Mouse (Mus musculus): ENCODE data around the gene Ppwd1. TPM values are rescaled to one million over a fixed set of nuclear protein-coding genes. Genes with fewer than 3 reads are reported as not detected.
A peak's percentile ranks its signal among the peaks of the same experiment; 100 is the strongest.
"Not testable (repeated sequence)": the region's sequence is repeated elsewhere in the genome, so short reads cannot be mapped to it uniquely, and the experiment has no call there.

The Ppwd1 gene
- polyA plus RNA-seq (2016; fragmentation: Nextera tagmentation; extraction: Ambion mirVana) = 15.8 and 15.9 TPM in 2 replicates

- WGBS = under 1% methylated on average over 55 of the region's 55 CpGs
- peak within 1 kb of the TSS; percentile 90 for H3K27ac ChIP-seq
- peak; percentile 99 for ATAC-seq (ENCODE audit: low FRiP score)
- H3K27me3 ChIP-seq = no peaks in the 10 kb centered on the region
- 0 out of 2 replicates have a peak, but pooled peaks cover 4% of the 10 kb centered on the region for H3K36me3 ChIP-seq (replicated peaks)
- H3K9ac ChIP-seq = peak within 1 kb of the TSS; percentile 79
- peak within 1 kb of the TSS; percentile 73 for H3K4me3 ChIP-seq (replicated peaks)
- H3K4me1 ChIP-seq = peaks cover 17% of the 10 kb centered on the region
- peak within 1 kb of the TSS; percentile 60 for H3K4me2 ChIP-seq
- H3K9me3 ChIP-seq = no peaks in the 10 kb centered on the region
Measured at GRCm38 (mm10) chr13:104228384-104229066, at the start of gene Ppwd1, which contains the start of gene Cenpk. Ppwd1 (minus strand) TSS chr13:104228843. Cenpk (plus strand) TSS chr13:104228611.

DNA sequence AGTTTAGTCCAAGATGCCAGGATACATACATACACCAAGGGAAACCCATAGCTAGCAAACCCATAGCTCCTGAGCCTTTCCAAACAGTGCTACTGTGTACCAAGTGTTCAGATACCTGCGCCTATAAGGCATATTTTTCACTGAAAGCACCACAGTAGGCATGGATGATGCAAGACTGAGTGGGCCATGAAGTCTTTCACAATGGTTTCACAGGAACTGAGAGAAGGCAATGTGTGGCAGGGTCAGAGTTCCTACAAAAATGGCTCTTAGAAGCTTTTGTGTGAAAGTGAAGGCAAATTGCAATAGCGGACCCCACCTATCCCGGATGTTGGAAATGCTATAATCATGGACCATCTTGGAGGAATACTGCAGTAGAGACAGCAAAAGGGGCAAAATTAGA, 30.4 kb upstream of the Ppwd1 start:
- H3K4me2 ChIP-seq = no peak overlapping the region
- 96% methylated on average over 3 of the region's 3 CpGs for WGBS
- no peaks in the 10 kb centered on the region for H3K9me3 ChIP-seq
- H3K4me3 ChIP-seq (replicated peaks) = no peak overlapping the region
- H3K27ac ChIP-seq = no peak overlapping the region
- no peaks in the 10 kb centered on the region for H3K4me1 ChIP-seq
- H3K27me3 ChIP-seq = no peaks in the 10 kb centered on the region
- ATAC-seq (ENCODE audit: low FRiP score) = no peak
- no peaks in the 10 kb centered on the region for H3K36me3 ChIP-seq (replicated peaks)
- no peak overlapping the region for H3K9ac ChIP-seq

DNA sequence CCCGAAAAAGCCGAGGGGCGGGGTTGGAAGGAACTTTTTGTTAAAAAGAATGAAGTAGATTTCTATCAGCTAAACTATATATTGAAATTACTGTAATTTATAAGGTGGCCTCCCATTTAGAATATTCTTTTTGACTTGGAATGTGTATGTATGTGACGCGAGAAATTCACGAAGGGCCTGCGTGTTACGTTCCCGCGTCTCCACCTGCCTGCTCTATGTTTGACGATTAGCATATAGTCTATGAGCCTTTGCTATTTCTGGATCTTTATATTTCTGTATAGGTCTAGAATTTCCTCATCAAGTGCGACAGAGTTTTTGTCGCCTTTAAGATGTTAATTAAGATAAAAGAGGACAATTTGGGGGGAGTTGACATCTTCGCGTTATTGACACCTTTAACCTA, 538 bp upstream of the Ppwd1 start:
- Histone ChIP-seq H3K27me3 (no peaks in the 10 kb centered on the region), H3K4me2 (peak overlapping the region; percentile 60), H3K9me3 (no peaks in the 10 kb centered on the region), H3K27ac (no peak overlapping the region), H3K4me1 (peaks cover 17% of the 10 kb centered on the region), H3K4me3 (replicated peaks) (peak overlapping the region; percentile 73), H3K36me3 (replicated peaks) (0 out of 2 replicates have a peak, but pooled peaks cover 4% of the 10 kb centered on the region), H3K9ac (peak overlapping the region; percentile 79)
- peak; percentile 53 for ATAC-seq (ENCODE audit: low FRiP score)
- WGBS = 9% methylated on average over 15 of the region's 15 CpGs

GRCm38 (mm10) chr13:104227478-104227877, 1.2 kb downstream of the Ppwd1 start:
- Histone ChIP-seq H3K9me3 (no peaks in the 10 kb centered on the region), H3K27ac (no peak overlapping the region), H3K9ac (peak overlapping the region; percentile 79), H3K4me3 (replicated peaks) (peak overlapping the region; percentile 73), H3K36me3 (replicated peaks) (0 out of 2 replicates have a peak, but pooled peaks cover 4% of the 10 kb centered on the region), H3K4me2 (peak overlapping the region; percentile 60), H3K27me3 (no peaks in the 10 kb centered on the region), H3K4me1 (peaks cover 17% of the 10 kb centered on the region)
- ATAC-seq (ENCODE audit: low FRiP score) = no peak
- WGBS = 66% methylated on average over 3 of the region's 3 CpGs

- Histone ChIP-seq H3K4me1 (no peaks in the 10 kb centered on the region), H3K9ac (no peak overlapping the region), H3K27me3 (no peaks in the 10 kb centered on the region), H3K4me2 (no peak overlapping the region), H3K4me3 (replicated peaks) (no peak overlapping the region), H3K9me3 (no peaks in the 10 kb centered on the region), H3K27ac (no peak overlapping the region), H3K36me3 (replicated peaks) (peaks cover 28% of the 10 kb centered on the region)
- ATAC-seq (ENCODE audit: low FRiP score) = no peak
- 82% methylated on average over 1 of the region's 1 CpGs for WGBS
Measured at GRCm38 (mm10) chr13:104204313-104204712, 24.3 kb downstream of the Ppwd1 start.

- H3K27ac ChIP-seq; ATAC-seq (ENCODE audit: low FRiP score); H3K4me1 ChIP-seq; H3K27me3 ChIP-seq; H3K9me3 ChIP-seq; H3K9ac ChIP-seq; H3K4me2 ChIP-seq; H3K4me3 ChIP-seq (replicated peaks): not testable (repeated sequence)
- peaks cover 31% of the 10 kb centered on the region for H3K36me3 ChIP-seq (replicated peaks)
Measured at GRCm38 (mm10) chr13:104195891-104196290, 32.8 kb downstream of the Ppwd1 start.

- Histone ChIP-seq H3K9ac (no peak overlapping the region), H3K4me1 (no peaks in the 10 kb centered on the region), H3K36me3 (replicated peaks) (peaks cover 36% of the 10 kb centered on the region), H3K4me2 (no peak overlapping the region), H3K27me3 (no peaks in the 10 kb centered on the region), H3K27ac (no peak overlapping the region), H3K4me3 (replicated peaks) (no peak overlapping the region), H3K9me3 (no peaks in the 10 kb centered on the region)
- WGBS = 92% methylated on average over 4 of the region's 4 CpGs
- no peak for ATAC-seq (ENCODE audit: low FRiP score)
Measured at GRCm38 (mm10) chr13:104187357-104187756, 41.3 kb downstream of the Ppwd1 start.

- peak overlapping the region; percentile 61 for H3K4me2 ChIP-seq
- H3K27me3 ChIP-seq = no peaks in the 10 kb centered on the region
- WGBS = 23% methylated on average over 13 of the region's 13 CpGs
- peak overlapping the region; percentile 84 for H3K9ac ChIP-seq
- H3K27ac ChIP-seq = peak overlapping the region; percentile 80
- H3K36me3 ChIP-seq (replicated peaks) = peaks cover 20% of the 10 kb centered on the region
- ATAC-seq (ENCODE audit: low FRiP score) = no peak
- H3K4me3 ChIP-seq (replicated peaks) = peak overlapping the region; percentile 88
- no peaks in the 10 kb centered on the region for H3K9me3 ChIP-seq
- peaks cover 20% of the 10 kb centered on the region for H3K4me1 ChIP-seq
Measured at GRCm38 (mm10) chr13:104179176-104179888, 49.3 kb downstream of the Ppwd1 start.

DNA sequence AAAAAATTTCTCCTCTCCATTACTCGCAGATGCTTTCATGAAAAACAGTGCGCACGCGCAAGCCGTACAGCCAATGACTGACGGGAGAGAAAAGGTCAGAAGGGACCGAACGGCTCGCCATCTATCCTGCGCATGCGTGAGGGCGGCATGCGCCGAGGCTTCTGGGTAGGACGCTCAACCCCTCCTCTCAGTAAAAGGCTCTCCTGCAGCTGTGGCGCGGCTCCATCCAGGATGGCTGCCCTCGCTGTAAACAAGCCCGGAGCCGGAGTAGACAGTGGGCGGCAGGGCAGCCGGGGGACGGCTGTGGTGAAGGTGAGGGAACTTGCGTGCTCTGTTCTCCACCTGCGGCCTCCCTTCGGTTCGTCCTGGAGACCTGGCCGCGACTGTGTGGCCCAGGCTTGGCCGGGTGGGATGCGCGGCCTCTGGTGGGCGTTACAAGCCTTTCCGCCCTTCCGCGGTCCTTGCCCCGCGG, 50.0 kb downstream of the Ppwd1 start, which contains the start of gene Trim23:
Gene Trim23 (plus strand): TSS at position 148 of the 472 bp plus-strand sequence.
- Histone ChIP-seq H3K4me1 (peaks cover 22% of the 10 kb centered on the region), H3K4me3 (replicated peaks) (peak within 1 kb of the TSS; percentile 88), H3K9ac (peak within 1 kb of the TSS; percentile 84), H3K27ac (peak within 1 kb of the TSS; percentile 80), H3K9me3 (no peaks in the 10 kb centered on the region), H3K4me2 (peak within 1 kb of the TSS; percentile 68), H3K36me3 (replicated peaks) (peaks cover 20% of the 10 kb centered on the region), H3K27me3 (no peaks in the 10 kb centered on the region)
- ATAC-seq (ENCODE audit: low FRiP score) = peak; percentile 99
- WGBS = under 1% methylated on average over 38 of the region's 38 CpGs

GRCm38 (mm10) chr13:104177796-104178649, 50.6 kb downstream of the Ppwd1 start, which contains the start of gene Trappc13:
Trappc13 (minus strand) TSS chr13:104178469.
- Histone ChIP-seq H3K9me3 (no peaks in the 10 kb centered on the region), H3K4me1 (peaks cover 22% of the 10 kb centered on the region), H3K4me3 (replicated peaks) (peak within 1 kb of the TSS; percentile 88), H3K27me3 (no peaks in the 10 kb centered on the region), H3K4me2 (peak within 1 kb of the TSS; percentile 68), H3K36me3 (replicated peaks) (peaks cover 18% of the 10 kb centered on the region), H3K27ac (peak within 1 kb of the TSS; percentile 80), H3K9ac (peak within 1 kb of the TSS; percentile 84)
- peak; percentile 90 for ATAC-seq (ENCODE audit: low FRiP score)
- under 1% methylated on average over 32 of the region's 32 CpGs for WGBS

DNA sequence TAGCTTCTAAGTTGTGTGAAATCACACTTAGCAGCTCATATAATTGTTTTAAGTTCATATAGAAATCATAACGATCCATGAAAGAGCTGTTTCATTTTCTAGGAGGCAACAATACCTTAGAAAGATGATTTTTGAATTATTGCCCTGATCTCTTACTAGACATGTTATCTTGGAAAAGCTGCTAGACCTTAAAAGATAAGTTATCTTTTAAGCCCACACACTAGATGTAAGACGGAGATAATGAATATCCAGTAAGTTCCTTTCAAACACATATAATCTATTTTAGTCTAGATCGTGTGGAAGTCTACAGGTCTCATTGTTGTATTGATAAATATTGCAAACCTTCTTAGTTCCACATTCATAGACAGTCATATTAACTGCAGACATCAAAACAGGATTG, 51.8 kb downstream of the Ppwd1 start:
- H3K4me2 ChIP-seq = peak overlapping the region; percentile 68
- H3K4me3 ChIP-seq (replicated peaks) = peak overlapping the region; percentile 88
- no peaks in the 10 kb centered on the region for H3K27me3 ChIP-seq
- H3K4me1 ChIP-seq = peaks cover 22% of the 10 kb centered on the region
- H3K27ac ChIP-seq = no peak overlapping the region
- H3K36me3 ChIP-seq (replicated peaks) = peaks cover 13% of the 10 kb centered on the region
- H3K9ac ChIP-seq = peak overlapping the region; percentile 29; the same call in 1 of the 2 replicates
- ATAC-seq (ENCODE audit: low FRiP score) = no peak
- no peaks in the 10 kb centered on the region for H3K9me3 ChIP-seq
- WGBS = 80% methylated on average over 3 of the region's 3 CpGs

GRCm38 (mm10) chr13:104172498-104172897, 56.1 kb downstream of the Ppwd1 start:
- ATAC-seq (ENCODE audit: low FRiP score) = no peak
- H3K9ac ChIP-seq = no peak overlapping the region
- H3K36me3 ChIP-seq (replicated peaks) = peaks cover 24% of the 10 kb centered on the region
- no peak overlapping the region for H3K27ac ChIP-seq
- H3K4me2 ChIP-seq = no peak overlapping the region
- H3K4me1 ChIP-seq = peaks cover 15% of the 10 kb centered on the region
- H3K9me3 ChIP-seq = no peaks in the 10 kb centered on the region
- no peaks in the 10 kb centered on the region for H3K27me3 ChIP-seq
- H3K4me3 ChIP-seq (replicated peaks) = no peak overlapping the region
